In the genomic region with DNA sequence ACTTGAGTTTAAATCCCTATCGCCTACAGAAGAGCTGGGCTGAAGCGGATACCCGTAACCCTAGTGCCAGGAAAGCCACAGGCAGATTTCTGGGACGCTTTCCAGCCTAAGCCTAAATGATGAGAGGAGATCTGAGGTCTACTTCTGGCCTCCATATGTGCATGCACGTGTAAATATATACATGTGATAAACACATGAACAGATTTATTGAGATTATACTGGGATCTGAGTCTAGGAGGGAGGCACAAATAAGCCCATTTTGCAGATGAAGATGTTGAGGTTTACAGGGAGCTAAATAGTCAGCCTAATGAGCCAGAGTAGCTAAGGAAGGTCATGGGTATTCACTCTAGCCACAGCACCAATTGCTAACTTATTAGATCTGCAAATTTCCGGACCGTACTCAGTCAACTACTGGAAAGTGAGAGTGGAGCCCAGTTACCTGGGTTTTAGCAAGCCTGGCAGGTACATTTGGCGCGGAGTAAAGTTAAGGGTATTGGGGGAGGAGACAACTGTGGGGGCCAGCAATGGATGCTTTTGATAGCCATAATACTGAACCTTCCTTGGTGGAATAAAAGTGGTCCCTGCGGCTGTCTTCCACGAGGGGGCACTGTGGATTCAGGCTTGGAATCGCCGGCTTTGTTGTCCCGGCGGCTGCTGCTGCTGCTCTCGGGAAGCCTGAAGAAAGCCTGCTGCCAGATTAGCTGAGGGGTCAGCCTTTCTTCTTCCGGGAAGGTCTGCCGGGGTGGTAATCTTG, we compare ENCODE assay signal across 8 mouse cellular contexts. TPM values are rescaled to one million over a fixed set of nuclear protein-coding genes. Genes with fewer than 3 reads are reported as not detected.
DNase-seq lines count a peak whose midpoint lies in the region; ATAC-seq and TF ChIP-seq lines count a peak whose summit lies in the region.

No protein-coding gene starts in this region.

- peak; percentile 83 for ATAC-seq in common myeloid progenitor, adult 5-6 weeks (replicated peaks; ENCODE audit: low read depth, poor library complexity, severe bottlenecking)
- peak; percentile 84 for ATAC-seq in hindbrain, postnatal 0 days

- no peak overlapping the region for H3K4me3 ChIP-seq in hindbrain, postnatal 0 days (ENCODE audit: low read length)

- 0 out of 2 replicates have a peak overlapping the region, but pooled peaks have one; percentile 14 for H3K4me2 ChIP-seq in hindbrain, postnatal 0 days (ENCODE audit: low read depth, low read length)

- TF ChIP-seq CTCF in hindbrain, postnatal 0 days (IDR thresholded peaks at IDR 0.05; ENCODE audit: low read depth), result peak; percentile 96

- WGBS in hindbrain, postnatal 0 days, result 15% methylated on average over 18 of the region's 18 CpGs

- peaks cover 33% of the 10 kb centered on the region for H3K36me3 ChIP-seq in hindbrain, postnatal 0 days (ENCODE audit: insufficient read depth, low read length)

- peak; percentile 92 for DNase-seq in ZHBTc4 (ENCODE audit: low read depth, low spot score)
- peak; percentile 62 to 65 for DNase-seq in gastrocnemius, adult 8-10 months (ENCODE audit: low spot score in 2 of 2)
- peak; percentile 95 for DNase-seq in hindbrain, postnatal 0 days (ENCODE audit: low spot score)
- DNase-seq in left cerebral cortex, adult 11 months (ENCODE audit: low spot score), result peak; percentile 73
- DNase-seq in lung, postnatal 25 days (ENCODE audit: low spot score), result peak; percentile 79
- DNase-seq in retina, postnatal 1 day, result peak; percentile 95
- DNase-seq in urinary bladder, adult 18-20 months (ENCODE audit: low spot score in 2 of 2), result peak; percentile 63 to 66

- no peaks in the 10 kb centered on the region for H3K27me3 ChIP-seq in hindbrain, postnatal 0 days (ENCODE audit: insufficient read depth, low read length)

- no peaks in the 10 kb centered on the region for H3K9me3 ChIP-seq in hindbrain, postnatal 0 days (ENCODE audit: low read length)

- H3K4me1 ChIP-seq in hindbrain, postnatal 0 days (ENCODE audit: insufficient read depth, low read length), result peaks cover 4% of the 10 kb centered on the region; the same call in 1 of the 2 replicates

- H3K9ac ChIP-seq in hindbrain, postnatal 0 days (replicated peaks; ENCODE audit: low read length), result no peak overlapping the region; the same call in 1 of the 2 replicates

- H3K27ac ChIP-seq in hindbrain, postnatal 0 days, result peak overlapping the region; percentile 78

RNA-seq across cellular contexts. Expression of a gene that starts 13.3 kb away (rescaled TPM):
- 5,130 and 6,073 TPM in 2 replicates for total RNA-seq in common myeloid progenitor, adult 5-6 weeks (2017)
- total RNA-seq in gastrocnemius, adult 8-10 months (2022), result 100 to 1,000 TPM; 660 to 798 (median 702) TPM
- 1,072 and 1,073 TPM in 2 replicates for total RNA-seq in hindbrain, postnatal 0 days (2014; rRNA removed)
- polyA plus RNA-seq in hindbrain, postnatal 0 days (2015; fragmentation: Nextera tagmentation; extraction: Ambion mirVana), result 826 and 833 TPM in 2 replicates

RNA-seq across cellular contexts. Expression of a gene that starts 13.4 kb away (rescaled TPM):
- total RNA-seq in common myeloid progenitor, adult 5-6 weeks (2017), result 14.3 and 19.0 TPM in 2 replicates
- total RNA-seq in gastrocnemius, adult 8-10 months (2022), result 1 to 10 TPM; 5.7 to 8.1 (median 7.1) TPM
- 16.1 and 22.4 TPM in 2 replicates for total RNA-seq in hindbrain, postnatal 0 days (2014; rRNA removed)
- polyA plus RNA-seq in hindbrain, postnatal 0 days (2015; fragmentation: Nextera tagmentation; extraction: Ambion mirVana), result 14.0 and 16.0 TPM in 2 replicates
